Mouse (Mus musculus): ENCODE measurements around the gene Calhm2.
"Not testable (repeated sequence)": the region's sequence is repeated elsewhere in the genome, so short reads cannot be mapped to it uniquely, and the experiment has no call there.

Calhm2 gene

GRCm38 (mm10) chr19:47149854-47150253, 11.8 kb upstream of the Calhm2 start:
- no peak for DNase-seq

DNA sequence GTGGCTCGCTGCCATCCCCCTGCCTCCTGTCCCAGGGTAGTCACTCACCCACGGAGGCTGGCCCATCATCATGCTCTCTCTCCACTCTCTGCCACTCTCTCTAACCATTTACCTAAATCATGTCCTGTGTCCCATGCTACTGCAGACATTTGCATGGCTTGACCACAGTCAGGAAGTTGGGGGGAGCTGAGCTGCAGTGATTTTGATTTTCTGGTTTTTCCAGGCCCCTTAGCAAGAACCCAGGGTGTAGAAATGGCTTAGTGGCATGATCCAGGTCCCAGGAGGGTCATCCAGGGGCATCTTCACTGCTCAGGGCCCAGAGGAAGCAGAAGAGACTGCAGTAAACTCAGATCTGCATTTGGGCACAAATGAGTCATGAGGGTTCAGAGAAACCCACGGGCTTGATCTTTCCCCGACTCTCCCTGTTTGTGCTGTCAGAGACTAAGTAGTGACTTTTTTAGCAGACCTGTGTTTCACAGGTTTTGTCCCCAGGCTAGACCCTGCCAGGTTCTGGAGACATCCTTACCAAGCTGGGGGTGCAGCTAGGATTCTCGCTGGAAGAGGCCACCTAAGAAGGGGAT, 10.3 kb upstream of the Calhm2 start:
- no peak for DNase-seq

- no peak for DNase-seq
These were observed 6.1 kb upstream of the Calhm2 start, which contains the start of gene Calhm1 for GRCm38 (mm10) chr19:47144154-47144553. Gene Calhm1, minus strand, starts transcription at chr19:47144254.

GRCm38 (mm10) chr19:47142438-47142837, 4.3 kb upstream of the Calhm2 start:
- DNase-seq, result no peak

DNA sequence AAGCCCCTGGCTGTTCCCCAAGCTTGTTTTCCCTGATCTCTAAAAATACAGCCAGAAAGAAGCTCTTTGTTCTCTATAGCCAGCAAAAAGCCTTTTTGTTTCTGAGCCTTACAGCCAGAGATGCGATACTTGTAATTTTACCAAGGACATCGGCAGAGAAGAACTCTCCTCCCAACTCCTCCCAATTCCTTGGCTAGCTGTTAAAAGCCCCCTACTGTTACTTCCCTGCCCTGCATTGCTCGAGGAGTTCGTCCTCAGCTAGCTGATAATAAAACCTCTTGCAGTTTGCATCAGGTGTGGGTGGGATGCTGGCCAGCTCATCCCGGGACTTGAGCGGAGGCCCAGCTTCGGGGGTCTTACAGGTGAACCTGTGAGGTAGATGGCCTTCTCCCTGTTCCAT, 1.5 kb upstream of the Calhm2 start:
- not testable (repeated sequence) for DNase-seq

GRCm38 (mm10) chr19:47137051-47137581, 978 bp downstream of the Calhm2 start:
- DNase-seq, result peak; percentile 27

- DNase-seq, result no peak
These were observed 1.9 kb downstream of the Calhm2 start for GRCm38 (mm10) chr19:47136170-47136569.

- no peak for DNase-seq
These were observed 2.5 kb downstream of the Calhm2 start for GRCm38 (mm10) chr19:47135568-47135967.

DNA sequence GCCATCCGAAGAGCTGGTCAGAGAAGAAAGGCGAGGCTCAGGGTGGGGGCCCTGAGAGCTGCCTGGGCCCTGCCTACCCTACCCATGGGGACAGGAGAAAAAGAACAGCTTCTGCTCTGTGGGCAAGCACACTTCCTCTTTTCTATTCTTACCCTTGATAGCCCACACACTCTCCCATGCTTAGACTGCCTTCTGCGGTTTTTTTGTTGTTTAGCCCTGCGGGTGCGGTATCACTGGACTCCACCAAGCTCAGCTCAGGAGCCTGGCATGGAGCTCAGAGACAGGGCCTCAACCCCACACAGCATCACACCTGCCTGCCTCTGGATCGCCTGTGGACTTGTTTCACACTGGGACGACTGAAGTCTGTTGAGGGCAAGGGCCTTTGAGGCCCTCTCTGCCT, 4.9 kb downstream of the Calhm2 start:
- no peak for DNase-seq

DNA sequence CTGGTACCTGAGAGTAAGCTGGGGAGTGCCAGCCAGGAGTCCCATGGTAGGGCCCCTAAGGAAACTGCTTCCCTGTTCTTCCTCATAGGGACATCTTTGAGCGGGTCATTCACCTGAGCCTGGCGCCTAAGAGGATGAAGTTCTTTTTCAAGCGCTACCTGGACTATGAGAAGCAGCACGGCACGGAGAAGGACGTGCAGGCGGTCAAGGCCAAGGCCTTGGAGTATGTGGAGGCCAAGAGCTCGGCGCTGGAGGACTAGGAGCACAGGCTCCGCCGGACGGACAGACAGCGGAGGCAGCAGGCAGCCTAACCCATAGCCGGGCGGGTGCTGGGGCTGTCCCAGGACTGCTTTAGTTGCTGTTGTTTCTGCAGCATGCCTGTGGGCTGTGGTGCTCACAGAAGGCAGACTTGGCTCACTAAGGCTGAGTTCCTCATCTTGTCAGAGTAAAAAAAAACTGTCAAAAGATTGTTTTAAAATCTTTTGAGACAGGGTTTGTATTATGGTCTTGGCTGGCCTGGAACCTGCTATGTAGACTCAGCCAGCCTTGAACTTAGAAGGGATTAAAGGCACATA, 7.5 kb downstream of the Calhm2 start:
- DNase-seq, result no peak

GRCm38 (mm10) chr19:47128835-47129234, 9.3 kb downstream of the Calhm2 start:
- no peak for DNase-seq

DNA sequence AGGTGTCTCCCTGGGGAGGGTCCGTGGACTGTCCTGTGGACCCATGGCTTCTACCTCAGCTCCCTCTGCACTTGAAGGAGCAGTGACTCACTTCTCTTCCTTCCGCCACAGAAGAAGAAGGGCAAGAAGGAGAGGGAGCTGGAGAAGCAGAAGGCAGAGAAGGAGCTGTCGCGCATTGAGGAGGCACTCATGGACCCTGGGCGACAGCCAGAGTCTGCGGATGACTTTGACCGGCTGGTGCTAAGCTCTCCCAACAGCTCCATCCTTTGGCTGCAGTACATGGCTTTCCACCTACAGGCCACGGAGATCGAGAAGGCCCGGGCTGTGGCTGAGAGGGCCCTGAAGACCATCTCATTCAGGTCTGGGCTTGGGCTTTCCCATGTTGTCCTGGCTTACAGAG, 9.9 kb downstream of the Calhm2 start:
- DNase-seq, result no peak

DNA sequence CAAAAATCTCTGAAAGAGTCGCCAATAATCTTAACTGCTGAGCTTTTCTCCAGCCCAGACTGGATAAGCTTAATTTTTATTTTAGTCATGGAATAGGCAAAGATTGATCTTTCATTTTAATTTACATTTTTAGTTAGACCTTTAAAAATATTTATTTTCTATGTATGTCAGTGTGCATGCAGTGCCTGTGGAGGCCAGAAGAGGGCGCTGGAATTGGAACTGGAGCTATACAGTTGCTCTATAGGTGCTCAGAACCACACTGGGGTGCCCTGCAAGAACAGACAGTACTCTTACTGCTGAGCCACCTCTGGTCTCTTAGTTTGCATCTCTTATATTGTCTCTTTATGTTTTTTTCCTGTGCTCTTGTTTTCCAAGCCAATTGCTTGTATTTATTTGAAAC, 15.3 kb downstream of the Calhm2 start:
- DNase-seq, result no peak

- no peak for DNase-seq
These were observed 17.0 kb downstream of the Calhm2 start for GRCm38 (mm10) chr19:47121054-47121453.

DNA sequence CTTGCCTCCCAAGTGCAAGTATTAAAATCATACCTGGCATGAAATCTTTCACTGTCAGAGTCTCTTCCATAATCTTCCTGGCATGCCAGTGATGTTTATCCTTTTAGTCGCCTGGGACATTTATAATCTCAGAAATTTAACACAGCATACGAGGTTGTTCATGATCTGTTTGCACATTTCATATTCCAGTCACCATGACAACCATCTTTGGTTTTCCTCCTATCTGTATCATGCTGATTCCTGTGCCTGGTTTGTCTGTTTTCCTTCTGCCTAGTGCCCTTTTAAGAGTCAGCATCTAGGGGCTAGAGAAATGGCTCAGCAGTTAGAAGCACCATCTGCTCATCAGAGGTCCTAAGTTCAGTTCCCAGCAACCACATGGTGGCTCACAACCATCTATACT, 19.5 kb downstream of the Calhm2 start:
- DNase-seq, result no peak

- DNase-seq, result no peak
These were observed 33.3 kb downstream of the Calhm2 start for GRCm38 (mm10) chr19:47104641-47105271.

GRCm38 (mm10) chr19:47101080-47101479, 37.0 kb downstream of the Calhm2 start:
- DNase-seq, result no peak

DNA sequence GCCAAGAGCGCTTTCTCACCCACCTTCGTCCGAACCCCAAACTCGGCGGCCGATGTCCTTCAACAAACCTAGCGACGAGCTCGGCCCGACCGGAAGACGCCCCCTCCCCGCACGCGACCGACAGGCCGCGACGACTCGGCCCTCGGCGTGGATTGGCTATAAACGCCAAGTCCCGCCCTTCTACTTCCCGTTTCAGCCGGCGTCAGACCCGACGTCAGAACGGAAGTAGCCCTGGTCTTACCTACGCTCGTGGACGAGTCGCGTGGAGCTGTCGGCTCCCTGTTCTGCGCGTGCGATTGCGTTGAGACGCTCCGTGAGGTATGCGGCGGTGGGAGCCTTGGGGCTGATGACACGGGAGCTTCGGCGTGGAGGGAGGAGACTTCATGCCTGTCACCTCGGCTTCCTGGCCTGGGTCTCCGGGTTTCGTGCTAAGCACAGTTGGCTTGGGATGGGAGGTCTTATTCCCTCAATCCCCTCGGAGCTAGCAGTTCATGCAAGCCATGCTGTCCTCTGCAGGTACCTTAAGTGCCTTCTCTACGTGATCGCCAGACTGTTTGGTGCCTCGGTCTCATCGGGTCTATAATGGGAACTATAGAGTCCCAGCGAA, 47.4 kb downstream of the Calhm2 start, which contains the start of the genes Usmg5 and Pdcd11:
Gene Usmg5, minus strand, starts transcription at position 98 of the 607 bp plus-strand sequence.
Gene Pdcd11, plus strand, starts transcription at position 219 of the 607 bp plus-strand sequence.
- peak; percentile 97 for DNase-seq

DNA sequence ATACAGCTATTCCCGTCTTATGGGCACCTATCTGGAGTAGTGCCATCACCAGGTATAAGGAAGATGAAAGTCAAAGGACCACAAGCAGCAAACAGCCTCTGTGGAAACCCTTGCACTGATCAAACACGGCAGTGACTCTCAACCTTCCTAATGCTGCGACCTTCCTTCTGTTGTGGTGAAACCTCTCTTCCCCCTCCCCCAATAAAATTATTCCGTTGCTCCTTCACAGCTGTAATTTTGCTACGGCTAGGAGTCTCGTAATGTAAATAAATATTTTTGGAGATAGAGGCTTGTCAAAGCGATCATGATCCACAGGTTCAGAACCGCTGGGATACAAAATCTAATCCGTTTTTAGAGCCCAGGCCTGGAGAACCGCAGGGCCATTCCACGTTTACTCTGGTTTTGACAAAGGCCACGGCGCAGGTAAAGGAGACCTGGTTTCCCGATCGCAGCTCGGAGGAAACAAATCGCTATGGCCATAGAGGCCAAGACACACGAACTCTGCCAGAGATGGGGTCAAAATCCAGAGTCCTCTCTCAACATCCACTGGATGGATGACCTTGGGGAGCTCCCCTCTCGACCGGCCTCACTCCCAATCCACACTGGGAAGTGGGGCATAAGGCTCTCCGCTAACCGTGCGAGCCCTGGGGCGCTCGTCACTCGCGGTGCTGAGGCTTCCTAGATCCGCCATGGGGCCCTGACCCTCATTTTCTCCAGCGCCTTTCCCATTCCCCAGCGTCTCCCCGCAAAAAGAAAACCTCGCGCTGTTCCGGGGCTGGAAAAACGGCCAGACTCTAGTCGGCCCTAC, 48.2 kb downstream of the Calhm2 start:
- no peak for DNase-seq

DNA sequence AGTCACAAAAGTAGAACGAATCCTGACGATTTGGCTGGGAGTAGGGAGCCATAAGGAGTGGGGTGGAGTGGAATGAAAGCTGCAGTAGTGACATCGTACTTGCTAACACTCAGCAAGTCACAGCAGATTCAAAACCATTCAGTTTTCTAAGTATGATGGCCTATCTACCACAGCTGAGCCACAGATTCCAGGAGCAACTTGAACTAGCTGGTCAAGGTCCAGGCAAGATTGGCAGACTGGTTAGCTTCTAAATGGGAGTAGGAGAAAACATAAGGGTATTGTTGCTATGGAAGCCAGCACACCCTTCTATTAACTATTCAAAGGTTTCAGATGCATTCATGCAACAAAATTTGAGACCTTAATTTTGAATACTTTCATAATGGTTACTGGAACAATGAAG, 49.9 kb downstream of the Calhm2 start:
- DNase-seq, result no peak

DNA sequence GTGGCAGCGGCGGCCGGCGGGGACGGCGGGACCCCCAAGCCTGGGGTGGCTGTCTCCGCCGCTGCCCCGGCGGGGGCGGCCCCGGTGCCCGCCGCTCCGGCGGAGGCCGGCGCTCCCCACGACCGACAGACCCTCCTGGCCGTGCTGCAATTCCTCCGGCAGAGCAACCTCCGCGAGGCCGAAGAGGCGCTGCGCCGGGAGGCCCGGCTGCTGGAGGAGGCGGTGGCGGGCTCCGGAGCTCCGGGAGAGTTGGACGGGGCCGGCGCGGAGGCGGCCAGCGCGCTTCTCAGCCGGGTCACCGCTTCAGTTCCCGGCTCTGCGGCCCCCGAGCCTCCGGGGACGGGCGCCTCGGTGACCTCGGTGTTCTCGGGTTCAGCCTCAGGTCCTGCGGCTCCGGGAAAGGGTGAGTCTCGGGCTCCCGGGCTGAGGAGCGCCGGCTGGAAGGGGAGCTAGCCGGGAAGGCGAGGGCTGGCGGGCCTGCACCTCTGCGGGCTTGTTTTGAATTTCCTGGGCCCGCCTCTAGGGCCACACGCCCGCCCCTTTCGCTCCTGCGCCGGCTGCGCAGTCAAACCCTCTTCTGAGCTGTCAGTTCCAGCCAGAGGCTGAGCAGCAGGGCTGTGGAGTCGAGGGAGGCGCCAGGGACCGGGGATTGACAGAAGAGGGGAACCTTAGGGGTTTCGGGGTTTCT, 70.0 kb downstream of the Calhm2 start:
- peak; percentile 81 for DNase-seq
